Mouse (Mus musculus) brain, embryonic 14.5 days (tissue): ENCODE data around the gene Noxa1. TPM values are rescaled to one million over a fixed set of nuclear protein-coding genes. Genes with fewer than 3 reads are reported as not detected.
A peak's percentile ranks its signal among the peaks of the same experiment; 100 is the strongest.

Experiments
- DNase-seq: peaks from one replicate; pipeline ENCODE4 v3.0.0-alpha.2; 2011; ENCODE audit warnings: low read depth
- CTCF ChIP-seq: fragments of 200-500 bp; IDR thresholded peaks from 2 replicates; pipeline ENCODE4 v1.5.1; 2012; ENCODE audit warnings: inconsistent platforms, mild to moderate bottlenecking, moderate library complexity, borderline replicate concordance; ENCODE audit not compliant: insufficient read depth, insufficient read length; ENCODE audit errors: extremely low read depth
- POLR2A ChIP-seq: fragments of 200-500 bp; IDR thresholded peaks from 2 replicates; pipeline ENCODE4 v1.6.1; 2012; ENCODE audit warnings: mild to moderate bottlenecking, inconsistent platforms, borderline replicate concordance; ENCODE audit not compliant: poor library complexity, insufficient read depth, insufficient read length, severe bottlenecking; ENCODE audit errors: extremely low read depth
- polyA plus RNA-seq: library from polyadenylated mRNA; depleted of rRNA; stranded (reverse); fragments of >200 nt; gene quantifications from 2 replicates; pipeline ENCODE4 v1.2.3, GENCODE M21; 2012; rRNA removed

Noxa1 gene
- polyA plus RNA-seq = 0.04 TPM in 2 replicates

DNA sequence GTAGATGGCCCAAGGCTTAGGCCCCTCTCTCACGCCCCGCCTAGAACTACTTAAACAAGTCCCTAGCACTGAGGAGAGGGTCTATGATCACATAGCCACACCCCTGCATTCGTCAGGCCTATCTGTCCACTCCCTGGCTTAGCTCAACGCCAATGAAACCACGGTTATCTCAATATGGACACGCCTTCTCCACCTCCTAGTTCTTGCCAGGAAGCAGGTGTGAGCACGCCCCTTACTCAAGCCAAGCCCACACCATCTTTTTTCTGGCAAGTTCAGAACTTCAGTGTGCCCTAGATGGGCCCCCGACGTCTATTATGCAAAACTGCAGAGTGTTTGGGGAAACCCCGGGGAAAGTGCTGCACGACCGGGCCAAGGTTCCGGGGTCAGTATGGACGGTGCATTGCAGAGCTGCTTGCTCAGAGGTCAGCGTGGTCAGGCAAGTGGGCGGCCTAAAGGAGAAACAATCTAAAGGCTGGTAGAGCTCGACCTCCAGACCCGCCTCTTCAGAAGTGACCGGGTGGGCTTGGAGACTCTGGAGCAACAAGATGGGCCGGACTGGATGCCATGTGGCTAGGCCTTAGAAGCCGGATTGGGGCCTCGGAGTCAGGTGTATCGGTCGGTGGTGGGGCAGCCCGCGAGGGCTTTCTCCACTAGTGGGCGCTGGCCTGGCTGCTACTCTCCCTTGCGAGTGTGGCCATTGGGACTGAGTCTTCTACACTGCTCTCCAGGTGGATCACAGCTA lies at the start of gene Noxa1:
Gene Noxa1 (minus strand): TSS at position 41 of the 742 bp plus-strand sequence.
- no peak for TF ChIP-seq POLR2A
- peak; percentile 13; the same call in 1 of the 2 replicates for TF ChIP-seq CTCF

DNA sequence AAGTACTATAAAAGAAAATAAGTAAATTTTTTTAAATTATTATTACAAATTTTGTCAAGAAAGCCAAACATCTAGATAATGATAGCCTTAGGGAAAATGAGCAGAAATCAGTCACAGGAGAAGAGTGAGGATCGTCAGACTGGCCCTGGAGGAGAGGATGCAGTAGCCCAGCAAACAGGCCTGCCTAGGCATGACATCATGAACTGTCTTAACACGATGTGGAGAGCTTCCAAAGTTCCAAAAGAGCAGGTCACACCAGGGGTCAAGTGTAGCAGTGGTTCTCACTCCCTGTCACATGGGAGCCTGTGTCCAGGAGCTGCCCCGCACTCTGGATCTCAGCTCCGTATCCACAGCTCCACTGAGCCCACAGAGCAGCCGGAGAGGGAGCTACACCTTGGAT lies 47.0 kb upstream of the Noxa1 start:
- no peak for TF ChIP-seq CTCF
- TF ChIP-seq POLR2A = no peak
- DNase-seq = no peak

More for the DNA sequence above, at the start of gene Noxa1:
- DNase-seq = no peak

DNA sequence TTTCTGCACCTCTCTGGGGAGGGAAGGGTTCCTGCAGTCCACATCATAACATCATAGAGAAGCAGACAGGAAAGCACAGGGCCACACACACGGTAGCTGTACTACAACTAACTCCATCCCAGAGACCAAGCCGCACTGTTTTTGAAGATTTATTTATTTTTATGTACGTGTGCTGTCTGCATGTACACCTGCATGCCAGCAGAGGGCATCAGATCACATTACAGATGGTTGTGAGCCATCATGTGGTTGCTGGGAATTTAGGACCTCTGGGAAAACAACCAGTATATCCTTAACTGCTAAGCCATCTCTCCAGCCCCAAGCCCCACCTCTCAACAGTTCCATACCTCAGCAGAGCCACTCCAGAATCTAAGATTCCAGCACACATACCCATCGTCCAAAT lies 46.2 kb upstream of the Noxa1 start:
- no peak for TF ChIP-seq POLR2A
- TF ChIP-seq CTCF = peak; percentile 10; the same call in 1 of the 2 replicates
- no peak for DNase-seq

DNA sequence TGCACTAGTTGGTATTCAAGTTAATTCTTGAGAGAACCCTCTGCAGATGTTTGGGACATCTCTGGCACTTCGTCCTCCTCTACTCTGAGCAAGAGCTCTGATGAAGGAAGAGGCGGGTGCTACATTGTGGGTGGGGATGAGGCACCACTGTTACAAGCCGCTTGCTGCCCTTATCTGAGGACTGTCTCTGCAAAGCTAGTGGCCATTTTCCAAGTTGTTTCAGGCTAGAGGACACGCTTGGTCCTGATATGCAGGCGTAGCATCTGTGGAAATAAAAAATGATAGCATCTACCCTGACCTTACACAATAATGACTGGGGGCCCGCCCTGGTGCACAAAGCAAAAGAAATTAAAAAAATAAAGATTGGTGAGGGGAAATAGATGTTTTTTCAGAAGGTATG lies 42.9 kb upstream of the Noxa1 start:
- no peak for TF ChIP-seq CTCF
- TF ChIP-seq POLR2A = no peak
- no peak for DNase-seq

DNA sequence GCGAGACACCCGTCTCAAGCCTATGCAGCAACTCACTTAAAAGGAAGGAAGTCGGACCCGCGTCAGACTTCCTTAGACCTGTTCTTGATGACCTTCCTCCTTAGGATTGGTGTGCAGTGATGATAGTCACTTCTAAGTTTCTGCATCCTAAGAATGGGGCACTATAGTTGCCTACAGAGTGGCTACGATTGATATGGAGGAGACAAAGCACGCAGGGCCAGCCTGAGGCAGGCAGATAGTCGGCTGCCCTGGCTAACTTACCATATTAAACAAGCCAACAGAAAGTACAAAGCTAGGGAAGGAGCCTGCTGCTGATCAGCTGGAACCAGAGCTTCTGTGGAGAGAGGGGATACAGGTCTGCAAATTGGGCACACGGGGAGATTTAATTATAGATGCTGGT lies 36.7 kb upstream of the Noxa1 start:
- TF ChIP-seq POLR2A (no peak), CTCF (no peak)
- DNase-seq = no peak

DNA sequence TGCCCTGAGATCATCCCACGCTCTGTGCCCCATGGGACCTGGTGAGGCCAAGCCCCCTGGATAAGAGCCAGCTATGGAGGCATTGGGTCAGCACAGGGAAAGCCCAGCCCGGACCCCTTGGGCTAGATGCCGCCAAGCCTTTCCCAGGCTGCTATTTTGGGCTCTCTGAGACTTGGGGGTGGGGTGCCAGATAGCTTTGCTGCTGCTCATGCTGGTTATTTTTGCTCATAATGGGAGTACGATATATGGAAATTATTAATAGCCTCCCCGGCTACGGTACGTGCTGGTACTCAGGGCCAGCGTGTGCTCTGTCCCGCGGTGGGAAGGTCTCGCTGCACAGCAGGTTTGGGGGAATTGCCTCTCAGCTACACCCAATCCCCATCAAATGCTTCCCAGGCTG lies 33.1 kb upstream of the Noxa1 start:
- TF ChIP-seq CTCF (no peak), POLR2A (no peak)
- peak; percentile 24 for DNase-seq

DNA sequence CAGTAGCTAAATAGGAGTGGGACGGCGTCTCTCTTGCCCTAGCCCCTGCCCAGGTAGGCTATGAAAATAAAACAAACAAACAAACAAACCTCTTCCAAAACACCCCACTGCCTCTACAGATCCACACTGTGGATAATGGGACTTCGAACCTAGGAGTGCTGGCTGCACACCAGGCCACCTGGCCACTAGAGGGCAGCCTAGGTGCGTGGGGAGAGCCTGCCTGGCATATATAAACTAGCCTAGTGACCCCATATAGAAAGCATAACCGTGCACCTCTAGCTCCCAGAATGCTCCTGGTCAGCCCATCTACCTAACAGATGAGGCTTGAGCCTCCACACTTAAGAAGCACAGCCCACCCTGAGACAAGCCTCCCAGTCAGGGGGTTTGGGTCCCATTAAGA lies 32.3 kb upstream of the Noxa1 start:
- peak; percentile 71 for DNase-seq
- TF ChIP-seq POLR2A = no peak
- peak; percentile 69; the same call in 1 of the 2 replicates for TF ChIP-seq CTCF

DNA sequence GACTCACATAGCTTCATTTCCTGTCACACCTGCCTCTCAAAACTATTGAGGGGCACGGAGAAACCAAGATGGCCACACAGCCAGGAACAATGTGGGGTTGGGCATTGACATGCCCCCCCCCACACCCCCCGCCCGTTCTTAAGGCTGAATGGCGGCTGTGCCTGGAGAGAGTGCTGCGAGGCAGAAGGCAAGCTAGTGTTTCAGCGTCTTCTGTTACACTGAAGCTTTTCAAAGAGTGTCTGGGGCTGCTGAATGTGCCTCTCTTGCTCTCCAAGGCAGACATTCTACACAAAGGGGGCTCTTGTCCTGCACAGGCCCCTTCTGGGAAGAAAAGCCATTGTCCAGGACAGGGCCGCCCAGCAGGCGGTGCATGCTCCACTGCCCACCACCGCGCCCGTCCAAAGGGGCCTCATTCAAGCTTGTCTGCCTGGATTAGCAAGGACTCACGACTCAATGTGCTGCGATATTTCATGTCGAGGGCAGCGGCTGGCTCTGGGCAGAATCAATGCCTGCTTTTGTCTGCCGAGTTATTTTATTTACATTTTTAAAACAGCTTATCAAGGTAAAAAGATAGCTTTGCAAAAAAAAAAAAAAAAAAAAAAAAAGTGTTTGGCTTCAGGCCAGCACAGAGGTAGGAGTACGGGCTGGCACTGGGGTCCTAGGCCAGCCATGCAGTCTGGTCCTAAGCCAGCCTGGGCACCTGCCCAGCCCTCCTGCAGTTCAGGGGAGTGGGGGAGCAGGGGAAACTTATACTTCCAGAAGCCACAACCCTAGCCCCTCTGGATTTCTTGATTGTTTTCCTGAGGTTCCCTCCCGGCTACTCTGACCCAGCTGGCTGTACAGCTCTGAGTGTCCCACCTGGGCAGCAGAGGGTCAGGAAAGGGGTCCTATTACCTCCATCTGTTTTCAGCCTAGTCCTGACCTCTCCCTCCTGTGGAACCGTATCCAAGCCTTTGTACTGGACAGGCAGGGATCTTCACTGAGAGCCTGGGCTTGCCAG lies 31.4 kb upstream of the Noxa1 start:
- DNase-seq = peak; percentile 97
- TF ChIP-seq CTCF (0 out of 2 replicates have a peak, but pooled peaks have one; percentile 14), POLR2A (no peak)

DNA sequence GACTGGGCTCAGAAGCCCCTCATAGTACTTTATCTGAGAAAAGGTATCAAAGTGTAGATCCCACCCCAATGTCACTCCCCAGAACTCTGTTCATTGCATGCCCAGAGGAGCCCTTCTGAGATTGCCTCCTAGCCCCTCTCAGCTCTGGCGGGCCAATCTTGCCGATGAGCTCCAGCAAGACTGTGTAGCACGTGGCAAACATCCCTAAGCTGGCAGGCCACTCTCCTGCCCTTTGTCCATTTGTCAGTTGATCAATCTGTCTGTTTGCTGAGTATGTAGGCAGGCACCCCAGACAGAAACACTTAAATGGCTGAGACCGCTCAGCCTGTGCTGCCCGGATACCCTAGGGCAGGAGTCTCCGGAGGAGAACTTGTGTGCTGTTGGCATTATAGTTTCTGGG lies 30.2 kb upstream of the Noxa1 start:
- peak; percentile 14 for DNase-seq
- TF ChIP-seq CTCF = no peak
- TF ChIP-seq POLR2A = no peak

DNA sequence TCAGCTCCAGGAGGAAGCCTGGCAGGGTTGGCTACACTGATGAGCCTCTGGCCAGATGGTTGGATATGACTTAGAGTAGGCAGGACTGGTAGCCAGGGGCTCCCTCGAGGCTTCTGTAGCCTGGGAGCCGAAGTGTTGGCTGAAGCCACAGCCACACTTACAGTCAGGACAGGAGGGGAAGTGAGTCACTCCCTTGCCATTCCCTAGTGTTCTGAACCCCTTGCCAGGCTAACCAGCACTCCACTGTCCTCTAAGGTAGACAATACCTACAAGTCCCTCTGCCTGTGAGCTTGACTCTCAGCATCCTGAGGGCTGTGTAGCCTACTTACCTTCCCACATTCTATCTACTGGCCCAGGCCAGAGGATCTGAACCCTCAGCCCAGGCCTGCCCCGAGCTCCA lies 29.5 kb upstream of the Noxa1 start:
- no peak for DNase-seq
- TF ChIP-seq POLR2A (no peak), CTCF (no peak)

DNA sequence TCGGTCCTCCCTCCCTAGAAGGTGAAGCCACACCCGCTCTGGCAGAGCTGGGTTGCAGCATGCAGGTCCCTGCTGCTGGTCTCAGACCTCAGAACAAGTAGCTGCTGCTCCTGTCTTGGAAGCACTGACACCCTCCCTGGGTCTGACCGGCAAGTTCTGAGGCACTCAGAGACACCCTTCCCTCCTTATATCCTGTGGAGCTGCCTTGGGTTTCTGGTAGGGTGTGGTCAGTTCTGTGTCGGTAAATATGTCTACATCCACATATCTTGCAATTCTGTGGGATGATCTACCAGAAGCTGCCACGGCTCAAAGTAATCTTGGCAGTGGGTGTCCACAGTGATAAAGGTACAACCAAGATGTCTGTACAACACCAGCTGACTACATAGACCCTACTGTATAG lies 28.6 kb upstream of the Noxa1 start:
- TF ChIP-seq CTCF (no peak), POLR2A (no peak)
- no peak for DNase-seq
